Mouse (Mus musculus): ENCODE results near the gene Egln2. TPM values are rescaled to one million over a fixed set of nuclear protein-coding genes. Genes with fewer than 3 reads are reported as not detected.

Gene Egln2
- total and polyA plus RNA-seq, 3 experiments, result 69.5 to 80.1 TPM; not detected in 1

DNA sequence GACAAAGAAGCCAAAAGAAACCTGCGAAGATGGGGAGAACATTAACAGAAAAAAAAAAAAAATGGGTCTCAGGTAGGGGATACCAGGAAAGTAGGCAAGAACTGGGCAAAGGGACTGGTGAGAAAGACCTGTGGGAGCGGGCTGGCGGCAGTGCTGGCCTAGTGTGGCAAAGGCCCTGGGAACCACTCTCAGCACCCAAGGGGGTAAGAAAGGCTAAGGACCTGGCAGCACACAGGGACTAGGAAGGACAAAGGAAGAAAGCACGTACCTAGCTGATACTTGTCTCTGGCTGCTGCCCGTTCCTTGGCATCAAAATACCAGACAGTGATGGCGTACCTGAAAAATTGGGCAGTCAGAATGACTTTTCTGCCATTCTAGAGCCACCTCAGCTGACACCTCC is 7.3 kb downstream of the Egln2 start:
- Histone ChIP-seq H3K4me1 (ENCODE audit: control insufficient read depth in 1 of 2, insufficient read depth in 2 of 2, low read length in 2 of 2) (no peaks in the 10 kb centered on the region), H3K4me3 (ENCODE audit: control insufficient read depth in 1 of 2, insufficient read depth in 1 of 2, low read depth in 2 of 2, low read length in 2 of 2) (no peak overlapping the region), H3K9ac (ENCODE audit: control insufficient read depth, low read depth, low read length, poor library complexity, severe bottlenecking) (no peak overlapping the region), H3K9me3 (replicated peaks; ENCODE audit: insufficient read depth, low read length) (no peaks in the 10 kb centered on the region), H3K36me3 (ENCODE audit: control insufficient read depth in 1 of 2, insufficient read depth in 2 of 2, low read length in 2 of 2) (no peaks in the 10 kb centered on the region), H3K27me3 (ENCODE audit: control insufficient read depth in 1 of 2, insufficient read depth in 2 of 2, low read length in 2 of 2) (no peaks in the 10 kb centered on the region), H3K79me2 (ENCODE audit: control insufficient read depth, insufficient read depth, low read length, poor library complexity) (peaks cover 1% of the 10 kb centered on the region; the same call in 1 of the 2 replicates), H3K27ac (ENCODE audit: control insufficient read depth, low read depth, low read length) (no peak overlapping the region)
- no peak for TF ChIP-seq JUND (IDR thresholded peaks at IDR 0.05; ENCODE audit: low read depth, low read length)
- no peak for TF ChIP-seq POLR2AphosphoS5 (IDR thresholded peaks at IDR 0.05; ENCODE audit: borderline replicate concordance, low read depth, low read length)
- TF ChIP-seq NELFE (IDR thresholded peaks at IDR 0.05; ENCODE audit: low read depth, low read length), result no peak
- TF ChIP-seq ZNF384 (IDR thresholded peaks at IDR 0.05; ENCODE audit: low read depth, low read length), result no peak
- TF ChIP-seq MAZ (IDR thresholded peaks at IDR 0.05; ENCODE audit: low read depth, low read length), result no peak
- no peak for TF ChIP-seq RCOR1 (IDR thresholded peaks at IDR 0.05; ENCODE audit: low read depth, low read length)
- no peak for TF ChIP-seq MEF2A (IDR thresholded peaks at IDR 0.05; ENCODE audit: extremely low read depth, insufficient replicate concordance, low read depth, low read length, poor library complexity, severe bottlenecking)
- DNase-seq (ENCODE audit: low read depth, low spot score), result no peak

GRCm38 (mm10) chr7:27158171-27158570 is 8.4 kb downstream of the Egln2 start:
- Histone ChIP-seq H3K79me2 (ENCODE audit: control insufficient read depth, insufficient read depth, low read length, poor library complexity) (no peaks in the 10 kb centered on the region; the same call in 1 of the 2 replicates), H3K27me3 (ENCODE audit: control insufficient read depth in 1 of 2, insufficient read depth in 2 of 2, low read length in 2 of 2) (no peaks in the 10 kb centered on the region), H3K4me3 (ENCODE audit: control insufficient read depth in 1 of 2, insufficient read depth in 1 of 2, low read depth in 2 of 2, low read length in 2 of 2) (no peak overlapping the region), H3K9ac (ENCODE audit: control insufficient read depth, low read depth, low read length, poor library complexity, severe bottlenecking) (no peak overlapping the region), H3K27ac (ENCODE audit: control insufficient read depth, low read depth, low read length) (no peak overlapping the region), H3K4me1 (ENCODE audit: control insufficient read depth in 1 of 2, insufficient read depth in 2 of 2, low read length in 2 of 2) (no peaks in the 10 kb centered on the region), H3K36me3 (ENCODE audit: control insufficient read depth in 1 of 2, insufficient read depth in 2 of 2, low read length in 2 of 2) (no peaks in the 10 kb centered on the region), H3K9me3 (replicated peaks; ENCODE audit: insufficient read depth, low read length) (no peaks in the 10 kb centered on the region)
- DNase-seq (ENCODE audit: low read depth, low spot score), result no peak
- TF ChIP-seq ZNF384 (IDR thresholded peaks at IDR 0.05; ENCODE audit: low read depth, low read length), result no peak
- TF ChIP-seq MAFK (IDR thresholded peaks at IDR 0.05; ENCODE audit: borderline replicate concordance, low read depth, low read length), result no peak
- TF ChIP-seq E2F4 (IDR thresholded peaks at IDR 0.05; ENCODE audit: borderline replicate concordance, low read depth, low read length), result no peak
- TF ChIP-seq NELFE (IDR thresholded peaks at IDR 0.05; ENCODE audit: low read depth, low read length), result no peak
- TF ChIP-seq MAX (IDR thresholded peaks at IDR 0.05; ENCODE audit: low read length), result no peak
- no peak for TF ChIP-seq TBP (IDR thresholded peaks at IDR 0.05; ENCODE audit: low read depth, low read length)
- no peak for TF ChIP-seq POLR2AphosphoS2 (IDR thresholded peaks at IDR 0.05; ENCODE audit: low read length)
- TF ChIP-seq RAD21 (IDR thresholded peaks at IDR 0.05; ENCODE audit: low read depth, low read length), result no peak
- TF ChIP-seq SIN3A (IDR thresholded peaks at IDR 0.05; ENCODE audit: low read length), result no peak
- TF ChIP-seq ETS1 (IDR thresholded peaks at IDR 0.05; ENCODE audit: low read depth, low read length), result no peak
- TF ChIP-seq ELF1 (IDR thresholded peaks at IDR 0.05; ENCODE audit: low read depth, low read length), result no peak
- TF ChIP-seq GATA1 (IDR thresholded peaks at IDR 0.05; ENCODE audit: low read depth, low read length), result no peak
- no peak for TF ChIP-seq GABPA (IDR thresholded peaks at IDR 0.05; ENCODE audit: low read depth, low read length)
- TF ChIP-seq MAZ (IDR thresholded peaks at IDR 0.05; ENCODE audit: low read depth, low read length), result no peak
- TF ChIP-seq ZMIZ1 (IDR thresholded peaks at IDR 0.05; ENCODE audit: low read depth, low read length), result no peak
- no peak for TF ChIP-seq TCF12 (IDR thresholded peaks at IDR 0.05; ENCODE audit: low read depth, low read length)
